Mouse (Mus musculus): ENCODE measurements at regions not wholly inside any gene's neighbourhood (a gene's known extent, or its start where the extent isn't known, plus 50 kb on each side); places are given as distances from the start of the nearest gene placed in this dataset.

GRCm38 (mm10) chr14:46017286-46017685, 359.3 kb upstream of the Ddhd1 start:
- TF ChIP-seq CTCF (IDR thresholded peaks at IDR 0.05 in 2 of 3, conservative IDR thresholded peaks at IDR 0.05 in 1 of 3; ENCODE audit: control insufficient read depth in 1 of 3, insufficient read depth in 1 of 3, low read depth in 2 of 3, low read length in 3 of 3, poor library complexity in 1 of 3, severe bottlenecking in 1 of 3) (no peak), GATA1 (IDR thresholded peaks at IDR 0.05; ENCODE audit: low read depth, low read length) (no peak), UBTF (IDR thresholded peaks at IDR 0.05; ENCODE audit: borderline replicate concordance, insufficient read depth, low read depth, low read length) (no peak), E2F4 (IDR thresholded peaks at IDR 0.05; ENCODE audit: borderline replicate concordance, low read depth, low read length) (no peak), ELF1 (IDR thresholded peaks at IDR 0.05; ENCODE audit: low read depth, low read length) (no peak), TAL1 (IDR thresholded peaks at IDR 0.05; ENCODE audit: low read length) (no peak), ZKSCAN1 (IDR thresholded peaks at IDR 0.05; ENCODE audit: low read depth, low read length) (no peak), MAX (IDR thresholded peaks at IDR 0.05; ENCODE audit: low read length) (no peak), SIN3A (IDR thresholded peaks at IDR 0.05; ENCODE audit: low read length) (no peak), HCFC1 (IDR thresholded peaks at IDR 0.05; ENCODE audit: low read depth, low read length) (no peak), MXI1 (IDR thresholded peaks at IDR 0.05; ENCODE audit: low read depth, low read length) (no peak), CHD2 (IDR thresholded peaks at IDR 0.05; ENCODE audit: low read length) (no peak), MAZ (IDR thresholded peaks at IDR 0.05; ENCODE audit: low read depth, low read length) (no peak), EP300 (IDR thresholded peaks at IDR 0.05; ENCODE audit: low read depth in 1 of 2, low read length in 2 of 2) (no peak)

Measured in MEL (cell line).